Mouse (Mus musculus) thymus, postnatal 25 days (tissue): Measurements from ENCODE around the gene Rdx.

Source experiments
- DNase-seq: peaks from one replicate; pipeline ENCODE4 v3.0.0; 2022

Gene Rdx

GRCm38 (mm10) chr9:52125225-52125624 is 78.3 kb downstream of the Rdx start:
- DNase-seq = no peak

DNA sequence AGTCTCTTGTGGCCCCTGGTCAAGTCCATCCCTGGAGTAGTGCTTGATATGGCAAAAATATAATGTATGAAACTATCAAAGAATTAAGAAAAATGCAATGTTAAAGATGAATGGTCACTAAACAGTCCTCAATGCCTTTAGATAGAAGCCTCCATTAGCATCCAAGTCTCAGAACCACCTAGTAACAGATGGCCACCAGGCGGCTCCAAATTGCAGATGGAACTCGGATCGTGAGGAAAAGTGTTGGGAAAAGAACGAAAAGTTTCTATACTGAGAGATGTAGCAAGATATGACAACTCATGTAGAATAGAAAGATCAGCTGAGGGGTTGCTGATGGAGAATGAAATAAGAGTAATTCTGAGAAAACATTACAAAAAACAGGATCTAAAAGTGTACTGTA is 83.4 kb downstream of the Rdx start:
- DNase-seq = no peak

GRCm38 (mm10) chr9:52132771-52133170 is 85.8 kb downstream of the Rdx start:
- no peak for DNase-seq
